Mouse (Mus musculus) lung, postnatal 0 days (tissue): ENCODE data around the gene Cxcr6.

Experiments
- CTCF ChIP-seq: IDR thresholded peaks from 2 replicates; pipeline ENCODE4 v1.5.1; 2016; ENCODE audit warnings: antibody characterized with exemption, mild to moderate bottlenecking
- EP300 ChIP-seq: IDR thresholded peaks from 2 replicates; pipeline ENCODE4 v1.6.1; 2016; ENCODE audit warnings: antibody characterized with exemption, mild to moderate bottlenecking, control low read depth

DNA sequence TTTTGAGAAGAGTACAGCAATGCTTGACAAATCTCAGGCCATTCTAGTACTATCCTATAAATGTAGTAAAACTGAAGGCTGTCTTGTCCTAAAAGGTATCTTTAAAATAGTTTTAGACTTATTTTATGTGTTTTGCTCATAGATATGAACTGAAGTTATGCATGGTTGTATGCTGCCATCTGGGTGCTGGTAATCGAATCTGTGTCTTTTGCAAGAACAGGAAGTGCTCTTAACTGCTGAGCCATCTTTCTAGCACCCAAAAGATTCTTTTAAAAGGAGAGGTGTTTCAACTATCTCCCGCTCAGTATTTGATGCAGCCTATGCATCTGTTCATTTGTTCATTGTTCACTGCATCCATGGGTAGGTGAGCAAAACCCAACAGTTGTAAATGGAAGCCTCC, 1.0 kb upstream of the Cxcr6 start:
- TF ChIP-seq CTCF (no peak), EP300 (no peak)
